Mouse (Mus musculus): ENCODE data around the gene Tlr5. TPM values are rescaled to one million over a fixed set of nuclear protein-coding genes. Genes with fewer than 3 reads are reported as not detected.

The Tlr5 gene
- polyA plus RNA-seq, 1 experiment from 2014 or later, result 4.3 TPM

DNA sequence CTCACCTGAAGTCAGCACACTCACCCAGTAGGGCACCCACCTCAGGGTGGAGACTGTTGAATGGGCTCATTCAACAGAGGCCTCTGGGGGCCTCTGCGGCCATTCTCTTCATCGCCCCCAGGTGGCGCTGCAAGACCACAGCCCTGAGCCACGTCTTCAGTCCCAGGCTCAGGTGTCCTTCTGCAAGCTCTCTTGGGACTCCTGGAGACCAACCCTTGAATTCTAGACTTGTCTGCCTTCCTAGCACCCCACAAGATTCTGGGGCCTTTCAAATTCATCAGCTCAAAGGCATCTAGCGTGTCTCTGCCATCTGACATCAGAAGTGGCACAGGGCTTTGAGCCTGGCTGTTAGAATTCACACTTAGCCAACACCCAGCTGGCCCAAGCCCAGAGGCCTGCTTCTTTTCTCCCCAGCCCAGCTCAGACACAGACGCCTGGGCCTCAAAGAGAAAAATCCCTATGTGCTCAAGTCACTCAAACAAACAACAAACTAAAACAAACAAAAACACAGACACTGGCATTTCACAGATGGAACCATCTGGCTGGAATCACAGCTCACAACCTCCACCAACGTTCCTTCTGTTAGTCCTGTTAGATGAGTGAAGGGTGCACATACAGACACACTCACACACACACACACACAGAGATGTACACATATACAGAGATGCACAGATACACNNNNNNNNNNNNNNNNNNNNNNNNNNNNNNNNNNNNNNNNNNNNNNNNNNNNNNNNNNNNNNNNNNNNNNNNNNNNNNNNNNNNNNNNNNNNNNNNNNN, 36.6 kb downstream of the Tlr5 start:
- Histone ChIP-seq H3K9me3 (ENCODE audit: control insufficient read depth) (no peaks in the 10 kb centered on the region), H3K4me1 (replicated peaks; ENCODE audit: control insufficient read depth, insufficient read depth, low read length) (no peaks in the 10 kb centered on the region), H3K36me3 (ENCODE audit: control insufficient read depth, insufficient read depth) (no peaks in the 10 kb centered on the region), H3K27me3 (replicated peaks; ENCODE audit: control insufficient read depth, insufficient read depth, low read length) (no peaks in the 10 kb centered on the region), H3K4me2 (replicated peaks; ENCODE audit: low read depth) (no peak overlapping the region), H3K27ac (ENCODE audit: low read depth, low read length) (no peak overlapping the region), H3K9ac (ENCODE audit: low read depth, low read length) (no peak overlapping the region), H3K4me3 (ENCODE audit: low read depth, low read length) (no peak overlapping the region)
- peak; percentile 99 for TF ChIP-seq CTCF (IDR thresholded peaks at IDR 0.05; ENCODE audit: low read depth)
- ATAC-seq, result peak; percentile 70
- WGBS, result 12% methylated on average over 7 of the region's 7 CpGs

Other genes with a start within 250 kb of the Tlr5 start
- gene Ccdc185, start 205.6 kb upstream of the Tlr5 start, polyA plus RNA-seq (2015; fragmentation: Nextera tagmentation; extraction: Ambion mirVana), result not detected in 2 replicates
- 4.6 and 5.3 TPM in 2 replicates for gene Susd4, start 190.9 kb upstream of the Tlr5 start, polyA plus RNA-seq (2015; fragmentation: Nextera tagmentation; extraction: Ambion mirVana)